Mouse (Mus musculus) left cerebral cortex, postnatal 36 days (tissue): ENCODE measurements around the gene Ambn. TPM values are rescaled to one million over a fixed set of nuclear protein-coding genes. Genes with fewer than 3 reads are reported as not detected.
"Not testable (repeated sequence)": the region's sequence is repeated elsewhere in the genome, so short reads cannot be mapped to it uniquely, and the experiment has no call there.

ENCODE experiments used
- DNase-seq, 2 experiments: peaks; one replicate each; pipeline ENCODE4 v3.0.0; 2021 to 2022; ENCODE audit warnings: low spot score in 2 of 2, mixed read lengths in 1 of 2
- intact Hi-C: fragments of 180-260 bp; cut with DNase I; formaldehyde crosslinking; loops from one replicate; pipeline ENCODE4 v1.15.1; 2025
- total RNA-seq, 2 experiments: library from RNA; stranded (reverse); gene quantifications; 2 replicates each; pipeline ENCODE4 v1.2.3; 2021

Ambn gene
- total RNA-seq = not detected

GRCm38 (mm10) chr5:88455691-88456090, at the start of gene Ambn:
Gene Ambn (plus strand): TSS chr5:88455991.
- intact Hi-C loops = no loop called here

GRCm38 (mm10) chr5:88420319-88421065, 35.3 kb upstream of the Ambn start:
- DNase-seq = no peak
- intact Hi-C loops = no loop called here

More at GRCm38 (mm10) chr5:88455691-88456090, at the start of gene Ambn:
- DNase-seq = no peak

DNA sequence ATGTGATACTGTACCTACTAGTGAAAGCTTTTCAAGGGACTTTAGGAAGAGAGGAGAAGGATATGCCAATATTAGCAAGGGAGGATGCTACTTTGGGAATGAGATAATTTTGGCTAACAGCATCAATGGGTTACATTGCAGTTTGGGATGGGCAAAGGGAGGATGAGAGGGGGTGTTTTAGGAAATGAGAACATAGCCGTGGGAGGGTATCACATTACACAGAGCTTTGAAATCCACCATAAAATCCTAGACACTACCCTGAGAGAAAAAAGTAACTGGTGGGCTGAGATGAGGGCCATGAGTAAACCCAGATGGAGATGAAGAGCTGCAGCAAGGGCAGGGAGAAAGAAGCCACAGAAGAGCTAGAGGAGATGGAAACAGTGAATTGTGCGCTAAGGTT, 30.9 kb upstream of the Ambn start:
- intact Hi-C loops = not testable (repeated sequence)
- DNase-seq = peak; percentile 8 to 13

DNA sequence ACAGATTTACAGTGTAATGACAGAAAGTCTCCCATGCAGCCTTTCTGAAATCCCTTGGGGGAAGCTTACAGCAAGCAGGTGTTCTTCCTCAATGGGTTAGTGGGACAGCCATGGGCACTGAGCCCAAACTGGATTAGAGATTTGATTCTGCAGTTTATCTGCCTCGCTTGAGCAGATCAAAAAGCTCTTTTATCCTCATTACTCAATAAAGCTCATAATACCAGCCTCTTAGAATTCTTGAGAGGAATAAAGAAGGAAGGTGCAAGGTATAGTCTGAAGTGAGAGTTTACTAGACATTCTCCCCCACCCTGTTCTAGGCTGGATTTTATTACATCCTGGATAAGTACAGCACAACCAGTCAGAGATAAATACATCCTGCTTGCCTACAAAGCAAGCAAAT, 29.0 kb upstream of the Ambn start:
- no peak for DNase-seq
- intact Hi-C loops = no loop called here

- DNase-seq = no peak
- intact Hi-C loops = no loop called here
These were observed 11.7 kb downstream of the Ambn start for GRCm38 (mm10) chr5:88467471-88467870.

- no peak for DNase-seq
- intact Hi-C loops = no loop called here
These were observed 13.3 kb downstream of the Ambn start for GRCm38 (mm10) chr5:88468807-88469704.

DNA sequence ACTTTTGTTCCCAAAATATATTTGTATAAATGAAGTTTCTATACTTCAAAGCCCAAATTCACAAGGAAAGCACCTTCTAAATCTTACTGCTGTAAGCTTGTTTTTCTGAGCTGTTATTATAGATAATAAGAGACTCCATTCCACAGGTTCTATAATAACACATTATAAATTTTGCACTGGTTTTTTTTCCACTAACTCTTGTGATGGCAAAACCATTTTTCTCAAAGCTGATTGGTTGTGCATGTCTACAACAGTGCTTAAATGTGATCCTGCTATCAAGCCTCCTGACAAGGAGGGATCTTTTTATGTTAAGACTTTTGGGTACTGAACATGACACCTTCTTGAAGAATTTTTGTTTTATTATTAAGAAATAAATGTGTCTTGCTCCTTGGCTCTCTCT, 31.9 kb downstream of the Ambn start, which contains the start of gene Enam:
Gene Enam, plus strand, starts transcription at position 301 of the 400 bp plus-strand sequence.
- intact Hi-C loops = no loop called here
- no peak for DNase-seq

GRCm38 (mm10) chr5:88489004-88489403, 33.2 kb downstream of the Ambn start:
- intact Hi-C loops = no loop called here
- DNase-seq = no peak

GRCm38 (mm10) chr5:88491111-88491510, 35.3 kb downstream of the Ambn start:
- no peak for DNase-seq
- intact Hi-C loops = no loop called here

DNA sequence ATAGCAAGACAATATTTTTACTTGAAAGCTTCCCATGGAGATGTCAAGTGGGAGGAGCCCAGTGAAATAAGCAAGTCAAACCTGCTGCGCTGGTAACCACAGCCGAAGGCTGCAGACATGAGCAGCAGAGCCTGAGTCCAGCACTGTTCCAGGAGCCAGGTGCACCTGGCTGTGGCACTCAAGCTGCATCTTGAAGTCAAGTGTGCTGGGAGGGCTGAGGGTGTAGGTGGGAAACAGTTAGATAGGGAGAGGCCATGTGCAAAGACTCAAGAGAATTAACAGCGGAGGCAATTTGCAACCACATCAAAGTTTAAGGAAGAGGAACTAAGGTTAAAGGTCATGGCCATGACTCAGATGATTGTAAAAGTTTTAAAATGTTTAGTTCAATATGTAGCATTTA, 44.0 kb downstream of the Ambn start:
- intact Hi-C loops = no loop called here
- no peak for DNase-seq

- intact Hi-C loops = no loop called here
- no peak for DNase-seq
These were observed 52.8 kb downstream of the Ambn start for GRCm38 (mm10) chr5:88508555-88508954.

GRCm38 (mm10) chr5:88508990-88509389, 53.2 kb downstream of the Ambn start:
- intact Hi-C loops = no loop called here
- DNase-seq = no peak

Other genes with a start within 250 kb of the Ambn start
- not detected for gene Gm7714, start 187.1 kb upstream of the Ambn start, total RNA-seq
- not detected for gene Prol1, start 138.7 kb upstream of the Ambn start, total RNA-seq
- gene Amtn, start 79.9 kb upstream of the Ambn start, total RNA-seq = not detected
- not detected for gene Enam, start 32.0 kb downstream of the Ambn start, total RNA-seq
- under 1 TPM; 0.30 to 0.50 TPM for gene Jchain, start 71.9 kb downstream of the Ambn start, total RNA-seq
- 10 to 100 TPM; 24.5 to 25.1 TPM for gene Utp3, start 98.5 kb downstream of the Ambn start, total RNA-seq
- gene Rufy3, start 109.0 kb downstream of the Ambn start, total RNA-seq = 100 to 1,000 TPM; 170 to 191 TPM
- gene Grsf1, start 220.2 kb downstream of the Ambn start, total RNA-seq = 100 to 1,000 TPM in 1 of 2 experiments, 10 to 100 TPM in 1; 97.4 to 104 TPM